Mouse (Mus musculus) brain, embryonic 14.5 days (tissue): ENCODE data around the gene Oscar.

ENCODE experiments used
- CTCF ChIP-seq: fragments of 200-500 bp; IDR thresholded peaks from 2 replicates; pipeline ENCODE4 v1.5.1; 2012; ENCODE audit warnings: inconsistent platforms, mild to moderate bottlenecking, moderate library complexity, borderline replicate concordance; ENCODE audit not compliant: insufficient read depth, insufficient read length; ENCODE audit errors: extremely low read depth
- POLR2A ChIP-seq: fragments of 200-500 bp; IDR thresholded peaks from 2 replicates; pipeline ENCODE4 v1.6.1; 2012; ENCODE audit warnings: mild to moderate bottlenecking, inconsistent platforms, borderline replicate concordance; ENCODE audit not compliant: poor library complexity, insufficient read depth, insufficient read length, severe bottlenecking; ENCODE audit errors: extremely low read depth

DNA sequence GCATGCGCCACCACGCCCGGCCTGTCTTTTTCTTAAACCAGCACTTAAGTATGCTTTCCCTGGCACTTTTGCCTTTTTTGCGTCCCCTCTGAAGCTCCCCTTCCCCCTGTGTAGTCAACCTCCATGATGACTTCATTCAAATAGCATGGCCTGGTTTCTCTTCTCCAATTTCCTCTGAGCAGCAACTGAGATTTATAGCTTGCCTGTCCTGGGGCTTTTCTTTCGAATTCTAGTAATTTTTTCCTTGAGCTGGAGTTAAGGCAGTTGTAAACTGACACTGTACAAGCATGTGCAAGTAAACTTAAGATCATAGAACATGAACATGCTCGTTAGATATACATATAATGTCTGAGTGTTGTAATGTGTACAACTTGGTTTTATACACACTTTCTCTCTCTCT, 8.6 kb downstream of the Oscar start:
- TF ChIP-seq CTCF (no peak), POLR2A (no peak)
